Mouse (Mus musculus): ENCODE measurements around the gene Hacd2.

Hacd2 gene

DNA sequence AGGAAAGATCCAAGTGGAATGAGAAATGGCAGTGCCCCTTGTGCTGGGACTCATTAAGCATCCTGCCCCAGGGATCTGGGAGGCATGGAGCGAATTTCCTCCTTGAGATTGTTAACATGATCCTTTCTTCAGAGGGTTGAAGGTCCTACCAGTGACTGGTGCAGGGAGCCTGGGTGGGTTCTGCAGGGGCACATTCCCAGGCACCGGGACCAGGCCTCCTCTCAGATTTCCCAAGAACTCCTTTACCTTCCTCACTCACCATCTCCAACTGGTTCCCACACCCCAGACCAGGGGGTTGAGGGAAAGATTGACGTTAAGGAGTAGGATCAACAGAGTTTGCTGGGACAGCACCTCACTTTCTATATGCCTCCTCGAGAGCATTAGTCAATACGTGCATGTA is 105.0 kb downstream of the Hacd2 start:
- no peak for DNase-seq

DNA sequence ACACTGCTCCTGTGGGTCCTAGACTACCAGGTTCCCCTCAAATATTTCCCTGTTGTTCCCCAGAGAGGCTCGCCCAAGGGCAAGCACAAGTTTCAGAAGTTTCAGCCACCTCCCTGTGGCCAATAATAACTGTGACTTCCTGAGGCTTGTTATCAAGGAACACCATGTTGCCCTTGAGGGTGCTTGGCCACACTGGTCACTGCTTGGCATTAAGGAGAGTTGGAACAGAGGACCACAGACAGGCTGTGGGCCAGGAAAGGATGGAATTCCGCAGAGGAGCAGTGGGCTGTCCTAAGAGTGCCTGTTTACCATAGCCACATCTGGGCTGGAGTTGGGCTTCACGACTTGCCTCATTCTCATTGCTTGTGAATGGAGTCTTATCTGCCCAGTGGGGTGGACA is 107.9 kb downstream of the Hacd2 start:
- peak; percentile 24 for DNase-seq

DNA sequence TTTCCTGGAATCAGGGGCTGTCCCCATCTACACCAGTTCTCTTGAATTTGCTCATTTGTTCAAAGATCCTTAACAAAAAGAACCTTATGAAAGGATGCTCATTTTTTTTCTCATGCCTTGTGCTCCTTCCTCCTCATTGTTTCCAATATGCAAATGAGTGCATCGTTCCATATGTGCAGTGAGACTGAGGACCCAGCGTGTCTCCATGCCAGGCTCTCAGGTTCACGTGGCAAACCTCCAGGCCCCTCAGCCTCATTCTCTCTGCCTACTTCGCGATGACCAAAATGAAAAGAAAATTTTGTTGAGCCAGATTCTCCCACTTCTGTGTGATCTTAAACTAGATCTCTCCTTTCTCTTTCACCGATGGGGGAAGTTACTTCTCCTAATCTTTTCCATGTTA is 117.2 kb downstream of the Hacd2 start:
- no peak for DNase-seq

DNA sequence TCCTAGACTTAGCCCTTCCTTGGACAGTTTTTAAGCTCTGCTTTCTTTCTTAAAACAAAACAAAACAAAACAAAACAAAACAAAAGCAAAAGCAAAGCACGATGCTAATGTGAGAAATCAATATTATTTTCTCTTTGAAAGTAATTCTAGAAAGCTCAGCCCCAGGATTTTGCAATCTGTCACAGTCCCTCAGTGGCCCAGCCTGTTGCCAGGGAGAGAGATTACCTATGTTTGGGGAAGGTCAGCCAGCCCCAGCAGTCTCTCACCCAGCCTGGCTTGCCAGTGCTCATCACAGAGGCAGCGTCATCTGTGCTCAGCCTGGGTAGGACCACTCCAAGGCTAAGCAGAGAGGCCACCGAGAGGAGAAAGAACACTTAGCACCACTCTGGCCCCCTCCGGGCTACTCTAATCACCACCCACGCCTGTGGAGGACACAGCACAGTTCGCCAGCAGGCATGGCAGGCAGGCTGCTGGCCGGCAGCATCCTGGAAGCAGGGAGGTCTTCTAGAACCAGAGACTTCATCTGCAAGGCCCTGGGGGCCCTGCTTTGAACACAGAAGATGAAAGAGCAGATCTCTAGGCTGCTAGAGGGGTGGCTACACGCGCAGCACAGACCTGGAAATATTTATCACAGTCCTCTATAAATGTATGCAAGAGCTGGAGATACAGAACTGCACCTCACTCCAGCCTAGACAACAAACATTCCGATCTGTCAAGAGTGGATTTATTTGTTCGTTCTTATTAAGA is 117.8 kb downstream of the Hacd2 start:
- peak; percentile 11 for DNase-seq

DNA sequence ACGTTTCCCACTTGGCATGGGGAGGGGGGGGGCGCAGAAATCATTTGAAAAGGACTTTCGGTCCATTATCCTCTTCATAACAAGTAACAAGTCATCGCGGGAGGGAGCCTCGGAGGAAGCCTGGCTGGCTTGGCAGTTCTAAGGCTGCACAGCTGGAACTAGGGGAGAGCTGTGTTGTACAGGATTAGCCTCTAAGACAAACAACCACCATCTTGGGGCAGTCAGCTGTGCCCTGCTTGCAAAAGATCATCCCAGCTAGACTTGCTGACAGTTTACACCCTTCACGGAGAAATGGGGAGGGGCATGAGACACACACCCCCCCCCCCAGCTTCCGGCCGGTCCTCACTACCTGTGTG is 118.4 kb downstream of the Hacd2 start:
- DNase-seq = peak; percentile 32

DNA sequence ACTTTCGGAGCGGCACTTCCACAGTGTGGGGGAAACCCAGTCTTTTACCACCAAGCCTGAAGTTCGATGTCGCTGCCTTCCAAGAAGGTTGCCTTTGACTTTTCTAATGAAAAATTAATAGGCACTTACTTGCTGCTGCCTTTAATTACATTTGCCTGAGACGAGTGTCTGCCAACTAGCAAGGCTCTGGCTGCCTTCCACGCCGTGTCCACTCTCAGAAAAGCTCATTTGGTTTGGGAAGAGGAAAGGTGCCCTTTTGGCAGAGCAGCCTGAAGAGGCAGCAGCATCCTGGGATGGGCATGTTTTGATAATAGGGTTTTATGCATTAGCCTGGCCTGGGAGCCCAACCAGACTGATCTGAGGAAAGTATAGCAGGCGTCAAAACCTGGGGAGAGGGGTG is 119.6 kb downstream of the Hacd2 start:
- no peak for DNase-seq

DNA sequence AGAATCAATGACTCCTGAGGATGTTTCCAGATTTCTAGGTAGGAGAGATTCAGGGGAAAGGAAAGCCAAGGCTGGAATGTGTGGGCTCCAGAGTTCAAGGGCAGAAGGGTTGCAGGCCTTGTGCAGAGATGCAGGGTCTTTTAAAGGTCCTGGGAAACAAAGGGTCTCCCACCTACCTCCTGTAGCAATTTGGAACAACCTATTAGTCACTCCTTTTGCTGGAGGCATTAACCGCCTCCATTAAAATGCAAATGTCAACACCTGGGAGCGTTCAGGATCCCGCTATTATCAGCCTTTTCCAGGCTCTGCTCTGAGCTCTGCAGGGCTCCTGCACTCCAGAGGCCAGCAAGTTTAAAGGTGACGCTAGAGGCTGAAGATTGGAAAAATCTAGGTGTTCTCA is 123.9 kb downstream of the Hacd2 start:
- no peak for DNase-seq

DNA sequence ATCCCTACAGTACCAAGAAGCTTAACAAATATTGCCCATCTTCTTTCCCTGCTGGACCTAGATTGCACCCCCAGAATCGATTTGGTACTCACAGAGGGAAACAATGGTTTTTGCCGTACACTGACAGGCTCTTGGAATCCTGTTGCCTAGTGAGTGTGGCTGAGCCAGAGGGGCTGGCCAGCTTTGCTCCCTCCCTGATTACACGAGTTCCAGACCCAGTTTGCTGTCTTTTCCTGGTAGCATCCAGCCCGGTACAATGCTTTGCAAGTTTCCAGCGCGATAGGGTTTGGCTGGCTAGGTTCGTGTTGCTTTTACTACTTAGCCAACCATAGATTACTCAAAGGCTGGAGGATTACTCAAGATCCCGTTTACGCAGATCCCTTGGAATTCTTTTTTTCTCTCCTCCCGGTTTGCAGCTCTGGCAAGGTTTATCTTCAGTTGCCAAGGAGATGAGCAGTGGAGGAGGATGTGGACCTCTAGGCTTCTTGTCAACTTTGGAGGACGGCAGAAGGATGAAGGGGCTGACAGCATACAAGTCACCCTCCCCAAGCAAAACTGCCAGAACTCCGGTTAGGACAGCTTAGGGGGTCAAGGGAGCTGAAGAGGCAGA is 131.0 kb downstream of the Hacd2 start:
- peak; percentile 9 for DNase-seq

DNA sequence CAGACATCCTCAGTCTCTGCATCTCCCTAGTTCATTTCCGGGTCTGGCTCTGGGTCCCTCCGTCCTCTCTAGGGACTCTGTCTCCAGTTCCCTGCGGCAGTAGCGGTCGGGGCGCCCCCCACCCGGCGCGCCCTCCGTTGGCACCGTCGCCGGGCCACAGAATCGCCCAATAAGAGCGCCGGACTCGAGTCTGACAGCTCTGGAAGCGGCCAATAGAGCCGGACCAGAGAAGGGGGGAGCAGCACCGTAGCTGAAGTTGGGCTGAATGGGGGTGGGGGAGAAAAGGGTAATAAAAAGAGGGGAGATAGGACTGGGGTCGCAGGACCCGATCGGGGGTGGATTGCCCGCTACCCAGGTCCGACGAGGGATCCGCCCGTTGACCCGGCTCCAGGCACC is 132.0 kb downstream of the Hacd2 start:
- peak; percentile 60 for DNase-seq

DNA sequence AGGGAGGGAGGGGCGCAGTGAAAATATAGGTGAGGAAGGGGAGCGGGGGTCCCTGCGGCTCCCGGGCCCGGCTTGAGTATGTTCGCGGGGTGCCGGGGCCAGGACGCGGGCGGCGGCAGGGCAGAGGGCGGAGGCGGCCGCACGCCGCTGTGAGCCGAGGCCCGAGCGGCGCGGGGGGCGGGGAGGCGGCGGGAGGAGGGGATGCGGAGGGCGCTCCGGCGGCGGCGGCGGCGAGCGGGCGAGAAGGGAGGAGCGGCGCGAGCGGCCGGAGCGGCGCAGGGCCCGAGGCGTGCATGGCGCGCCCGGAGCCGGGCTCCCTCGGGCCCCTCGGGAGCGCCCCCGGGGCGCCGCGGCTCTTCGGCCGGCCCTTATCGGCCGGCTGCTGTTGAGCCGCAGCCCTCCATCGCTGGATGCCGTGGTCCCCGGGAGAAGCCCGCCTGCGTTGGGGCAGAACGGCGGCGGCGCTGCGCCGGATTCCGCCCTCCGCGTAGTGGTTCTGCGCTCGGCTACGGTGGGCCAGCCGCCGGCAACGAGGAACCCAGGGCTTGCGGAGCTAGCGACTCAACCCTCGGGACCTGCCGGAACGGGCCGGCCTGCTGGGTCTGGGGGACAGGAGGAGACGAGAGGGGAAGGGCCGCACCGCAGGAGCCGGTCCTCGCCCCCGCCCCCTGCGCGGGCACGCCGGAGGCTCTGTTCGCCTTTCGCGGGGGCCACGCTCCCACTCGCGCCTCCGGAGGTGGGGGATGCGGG is 132.6 kb downstream of the Hacd2 start, which contains the start of gene Adcy5:
Gene Adcy5, plus strand, starts transcription at position 237 of the 750 bp plus-strand sequence.
- DNase-seq = peak; percentile 30

DNA sequence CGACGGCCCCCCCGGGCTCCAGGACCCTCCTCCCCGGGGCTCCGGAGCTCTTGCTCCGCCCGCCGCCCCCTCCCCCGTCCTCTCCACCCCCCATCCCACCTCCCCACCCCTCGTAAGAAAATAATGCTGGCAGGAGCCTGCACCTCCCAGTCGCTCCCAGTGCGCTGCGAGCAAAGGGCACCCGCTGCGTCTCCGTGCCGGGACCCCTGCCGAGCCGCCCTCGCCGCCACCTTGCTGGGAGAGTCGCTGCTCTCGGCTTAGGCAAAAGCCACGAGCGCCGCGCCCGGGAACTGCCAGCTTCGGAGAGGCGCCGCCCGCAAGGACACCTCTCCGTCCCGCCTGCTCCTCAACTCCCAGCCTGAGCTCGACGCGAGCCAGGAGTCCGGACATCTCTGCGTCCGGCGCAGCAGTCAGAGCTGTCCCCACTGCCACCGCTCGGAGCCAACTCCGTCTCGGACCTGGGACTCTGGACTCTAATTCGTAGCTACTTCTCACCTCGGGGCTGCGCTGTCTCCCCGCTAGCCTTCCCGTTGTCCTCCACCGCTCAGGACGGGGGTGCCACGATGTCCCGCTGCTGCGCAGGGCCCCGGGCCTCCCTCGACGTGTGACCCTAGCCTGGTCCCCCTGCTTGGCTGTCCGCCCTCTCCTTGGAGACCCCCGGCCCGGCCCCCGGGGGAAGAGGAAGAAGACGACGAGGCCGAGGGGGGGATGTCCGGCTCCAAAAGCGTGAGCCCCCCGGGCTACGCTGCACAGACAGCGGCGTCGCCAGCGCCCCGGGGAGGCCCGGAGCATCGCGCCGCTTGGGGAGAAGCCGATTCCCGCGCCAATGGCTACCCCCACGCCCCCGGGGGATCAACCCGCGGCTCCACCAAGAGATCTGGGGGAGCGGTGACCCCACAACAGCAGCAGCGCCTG is 133.4 kb downstream of the Hacd2 start:
- DNase-seq = peak; percentile 60

DNA sequence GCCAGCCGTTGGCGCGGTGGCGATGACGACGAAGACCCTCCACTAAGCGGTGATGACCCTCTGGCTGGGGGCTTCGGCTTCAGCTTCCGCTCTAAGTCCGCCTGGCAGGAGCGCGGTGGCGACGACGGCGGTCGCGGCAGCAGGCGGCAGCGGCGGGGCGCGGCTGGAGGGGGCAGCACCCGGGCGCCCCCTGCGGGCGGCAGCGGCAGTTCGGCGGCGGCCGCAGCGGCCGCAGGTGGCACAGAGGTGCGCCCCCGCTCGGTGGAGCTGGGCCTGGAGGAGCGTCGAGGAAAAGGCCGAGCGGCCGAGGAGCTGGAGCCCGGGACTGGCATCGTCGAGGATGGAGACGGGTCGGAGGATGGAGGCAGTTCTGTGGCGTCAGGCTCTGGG is 134.1 kb downstream of the Hacd2 start:
- peak; percentile 62 for DNase-seq

DNA sequence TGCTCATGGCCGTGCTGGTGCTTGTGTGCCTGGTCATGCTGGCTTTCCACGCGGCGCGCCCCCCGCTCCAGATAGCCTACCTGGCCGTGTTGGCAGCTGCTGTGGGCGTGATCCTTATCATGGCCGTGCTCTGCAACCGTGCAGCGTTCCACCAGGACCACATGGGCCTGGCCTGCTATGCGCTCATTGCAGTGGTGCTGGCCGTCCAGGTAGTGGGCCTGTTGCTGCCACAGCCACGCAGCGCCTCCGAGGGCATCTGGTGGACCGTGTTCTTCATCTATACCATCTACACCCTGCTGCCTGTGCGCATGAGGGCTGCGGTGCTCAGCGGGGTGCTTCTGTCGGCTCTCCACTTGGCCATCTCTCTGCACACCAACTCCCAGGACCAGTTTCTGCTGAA is 134.6 kb downstream of the Hacd2 start:
- DNase-seq = no peak
